Mouse (Mus musculus): ENCODE measurements around the gene Cacng6. TPM values are rescaled to one million over a fixed set of nuclear protein-coding genes. Genes with fewer than 3 reads are reported as not detected.

Cacng6 gene
- polyA plus RNA-seq, 1 experiment from 2014 or later, result 3.0 TPM

GRCm38 (mm10) chr7:3412036-3412435 lies 12.0 kb upstream of the Cacng6 start:
- Histone ChIP-seq H3K4me3 (replicated peaks; ENCODE audit: low read length) (peak overlapping the region; percentile 44), H3K4me2 (ENCODE audit: low read depth, low read length) (peak overlapping the region; percentile 62), H3K4me1 (ENCODE audit: control insufficient read depth, insufficient read depth, low read length) (peaks cover 9% of the 10 kb centered on the region), H3K27me3 (ENCODE audit: control insufficient read depth, insufficient read depth, low read length) (peaks cover 58% of the 10 kb centered on the region), H3K9ac (ENCODE audit: low read length) (no peak overlapping the region; the same call in 1 of the 2 replicates), H3K9me3 (replicated peaks; ENCODE audit: control insufficient read depth, low read length) (peaks cover 3% of the 10 kb centered on the region; the same call in 1 of the 2 replicates), H3K27ac (ENCODE audit: low read length) (no peak overlapping the region), H3K36me3 (ENCODE audit: control insufficient read depth, insufficient read depth, low read length) (no peaks in the 10 kb centered on the region)
- WGBS, result 2% methylated on average over 20 of the region's 20 CpGs
- no peak for ATAC-seq (ENCODE audit: insufficient read depth, low FRiP score)

DNA sequence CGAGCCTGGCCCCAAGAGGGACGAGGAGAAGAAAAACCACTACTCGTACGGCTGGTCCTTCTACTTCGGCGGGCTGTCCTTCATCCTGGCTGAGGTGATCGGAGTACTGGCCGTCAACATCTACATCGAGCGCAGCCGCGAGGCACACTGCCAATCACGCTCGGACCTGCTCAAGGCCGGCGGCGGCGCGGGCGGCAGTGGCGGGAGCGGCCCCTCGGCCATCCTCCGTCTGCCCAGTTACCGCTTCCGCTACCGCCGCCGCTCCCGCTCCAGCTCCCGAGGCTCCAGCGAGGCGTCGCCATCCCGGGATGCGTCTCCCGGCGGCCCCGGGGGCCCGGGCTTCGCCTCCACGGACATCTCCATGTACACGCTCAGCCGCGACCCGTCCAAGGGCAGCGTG lies 9.1 kb upstream of the Cacng6 start:
- WGBS, result under 1% methylated on average over 47 of the region's 47 CpGs
- ATAC-seq (ENCODE audit: insufficient read depth, low FRiP score), result peak; percentile 34; the same call in 1 of the 2 replicates
- Histone ChIP-seq H3K9ac (ENCODE audit: low read length) (peak overlapping the region; percentile 72), H3K27me3 (ENCODE audit: control insufficient read depth, insufficient read depth, low read length) (peaks cover 67% of the 10 kb centered on the region), H3K9me3 (replicated peaks; ENCODE audit: control insufficient read depth, low read length) (peaks cover 3% of the 10 kb centered on the region; the same call in 1 of the 2 replicates), H3K27ac (ENCODE audit: low read length) (no peak overlapping the region), H3K36me3 (ENCODE audit: control insufficient read depth, insufficient read depth, low read length) (no peaks in the 10 kb centered on the region), H3K4me2 (ENCODE audit: low read depth, low read length) (peak overlapping the region; percentile 99), H3K4me1 (ENCODE audit: control insufficient read depth, insufficient read depth, low read length) (peaks cover 9% of the 10 kb centered on the region), H3K4me3 (replicated peaks; ENCODE audit: low read length) (peak overlapping the region; percentile 55)

DNA sequence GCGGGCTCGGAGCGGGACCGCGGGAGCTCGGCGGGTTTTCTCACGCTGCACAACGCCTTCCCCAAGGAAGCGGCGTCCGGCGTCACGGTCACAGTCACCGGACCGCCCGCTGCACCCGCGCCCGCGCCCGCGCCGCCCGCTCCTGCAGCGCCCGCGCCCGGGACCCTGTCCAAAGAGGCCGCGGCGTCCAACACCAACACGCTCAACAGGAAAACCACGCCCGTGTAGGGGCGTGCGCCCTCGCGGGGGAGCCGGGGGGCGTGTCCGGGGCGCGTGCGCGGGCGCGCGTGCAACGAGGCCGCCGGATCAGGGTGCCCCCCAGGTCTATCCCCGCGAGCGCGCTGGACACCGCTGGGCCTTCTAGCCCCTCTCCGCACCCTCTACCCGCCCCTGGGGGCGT lies 8.6 kb upstream of the Cacng6 start:
- Histone ChIP-seq H3K4me2 (ENCODE audit: low read depth, low read length) (peak overlapping the region; percentile 99), H3K9me3 (replicated peaks; ENCODE audit: control insufficient read depth, low read length) (peaks cover 3% of the 10 kb centered on the region; the same call in 1 of the 2 replicates), H3K9ac (ENCODE audit: low read length) (peak overlapping the region; percentile 72), H3K4me3 (replicated peaks; ENCODE audit: low read length) (peak overlapping the region; percentile 55), H3K4me1 (ENCODE audit: control insufficient read depth, insufficient read depth, low read length) (peaks cover 9% of the 10 kb centered on the region), H3K27me3 (ENCODE audit: control insufficient read depth, insufficient read depth, low read length) (peaks cover 67% of the 10 kb centered on the region), H3K36me3 (ENCODE audit: control insufficient read depth, insufficient read depth, low read length) (no peaks in the 10 kb centered on the region), H3K27ac (ENCODE audit: low read length) (no peak overlapping the region)
- ATAC-seq (ENCODE audit: insufficient read depth, low FRiP score), result peak; percentile 31; the same call in 1 of the 2 replicates
- WGBS, result under 1% methylated on average over 56 of the region's 60 CpGs

DNA sequence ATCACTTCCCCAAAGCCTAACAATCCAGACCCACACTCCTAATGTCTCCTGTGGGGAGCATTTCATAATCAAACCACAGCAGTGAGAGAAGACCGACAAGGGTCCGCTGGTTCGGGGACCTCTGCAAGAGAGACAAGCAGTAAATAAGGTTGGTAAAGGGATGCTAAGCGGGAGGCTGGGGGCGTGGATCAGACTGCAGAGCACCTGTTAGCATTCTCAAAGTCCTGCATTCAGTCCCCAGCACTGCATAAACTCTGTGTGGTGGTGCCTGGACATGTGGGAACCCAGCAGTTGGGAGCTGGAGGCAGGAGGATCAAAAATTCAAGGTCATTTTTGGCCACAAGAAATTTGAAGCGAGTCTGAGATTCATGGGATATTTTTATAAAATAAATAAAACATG lies 4.1 kb upstream of the Cacng6 start:
- 40% methylated on average over 6 of the region's 6 CpGs for WGBS

DNA sequence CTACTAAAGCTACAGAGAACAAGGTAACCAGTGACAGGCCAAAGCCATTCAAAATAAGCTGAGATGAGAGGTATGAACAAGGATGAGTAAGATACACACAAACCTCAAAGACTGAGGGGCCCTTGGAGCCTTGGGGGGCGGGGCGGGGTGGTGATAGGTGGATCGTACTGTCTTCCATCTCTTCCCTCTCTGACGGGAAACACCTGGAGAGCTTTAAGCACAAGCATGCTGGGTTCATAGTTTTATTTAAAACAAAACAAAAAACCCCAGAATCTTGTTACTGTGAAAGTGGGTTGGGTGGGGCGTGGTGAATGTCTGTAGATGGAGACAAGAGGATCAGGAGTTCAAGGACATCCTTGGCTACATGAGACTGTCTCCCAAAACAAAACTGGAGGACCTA lies 3.5 kb upstream of the Cacng6 start:
- H3K4me2 ChIP-seq (ENCODE audit: low read depth, low read length), result no peak overlapping the region
- H3K4me3 ChIP-seq (replicated peaks; ENCODE audit: low read length), result no peak overlapping the region
- no peak overlapping the region for H3K9ac ChIP-seq (ENCODE audit: low read length)
- H3K36me3 ChIP-seq (ENCODE audit: control insufficient read depth, insufficient read depth, low read length), result no peaks in the 10 kb centered on the region
- peaks cover 56% of the 10 kb centered on the region for H3K27me3 ChIP-seq (ENCODE audit: control insufficient read depth, insufficient read depth, low read length)
- ATAC-seq (ENCODE audit: insufficient read depth, low FRiP score), result no peak
- peaks cover 3% of the 10 kb centered on the region; the same call in 1 of the 2 replicates for H3K9me3 ChIP-seq (replicated peaks; ENCODE audit: control insufficient read depth, low read length)
- H3K4me1 ChIP-seq (ENCODE audit: control insufficient read depth, insufficient read depth, low read length), result no peaks in the 10 kb centered on the region; the same call in 1 of the 2 replicates
- H3K27ac ChIP-seq (ENCODE audit: low read length), result no peak overlapping the region
- 37% methylated on average over 5 of the region's 5 CpGs for WGBS

More for the DNA sequence above, 4.1 kb upstream of the Cacng6 start:
- H3K9me3 ChIP-seq (replicated peaks; ENCODE audit: control insufficient read depth, low read length), result peaks cover 3% of the 10 kb centered on the region; the same call in 1 of the 2 replicates
- H3K9ac ChIP-seq (ENCODE audit: low read length), result no peak overlapping the region
- no peak overlapping the region for H3K27ac ChIP-seq (ENCODE audit: low read length)
- H3K4me1 ChIP-seq (ENCODE audit: control insufficient read depth, insufficient read depth, low read length), result no peaks in the 10 kb centered on the region; the same call in 1 of the 2 replicates
- no peaks in the 10 kb centered on the region for H3K36me3 ChIP-seq (ENCODE audit: control insufficient read depth, insufficient read depth, low read length)
- H3K4me2 ChIP-seq (ENCODE audit: low read depth, low read length), result no peak overlapping the region
- no peak for ATAC-seq (ENCODE audit: insufficient read depth, low FRiP score)
- no peak overlapping the region for H3K4me3 ChIP-seq (replicated peaks; ENCODE audit: low read length)
- H3K27me3 ChIP-seq (ENCODE audit: control insufficient read depth, insufficient read depth, low read length), result peaks cover 58% of the 10 kb centered on the region

DNA sequence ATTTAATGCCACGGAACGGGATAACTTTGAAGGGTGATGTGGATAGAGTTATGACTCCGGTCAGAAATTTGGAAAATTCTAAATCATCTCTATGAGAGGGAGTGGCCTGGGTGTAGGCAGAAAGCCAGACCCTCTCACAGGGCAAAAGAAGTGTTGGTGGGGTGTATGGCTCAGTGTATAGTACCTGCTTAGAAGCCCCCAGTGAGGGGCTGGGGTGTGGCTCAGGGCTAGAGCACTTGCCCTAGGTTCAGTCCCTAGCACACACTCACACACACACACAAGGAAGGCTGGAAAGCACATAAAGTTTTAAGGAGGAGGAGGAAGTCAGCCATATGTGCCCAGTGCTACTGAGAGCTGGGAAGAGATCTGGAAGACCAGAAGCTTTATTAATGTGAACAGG lies 2.7 kb upstream of the Cacng6 start:
- H3K9ac ChIP-seq (ENCODE audit: low read length), result no peak overlapping the region
- no peaks in the 10 kb centered on the region for H3K36me3 ChIP-seq (ENCODE audit: control insufficient read depth, insufficient read depth, low read length)
- no peaks in the 10 kb centered on the region for H3K4me1 ChIP-seq (ENCODE audit: control insufficient read depth, insufficient read depth, low read length)
- H3K27ac ChIP-seq (ENCODE audit: low read length), result no peak overlapping the region
- H3K27me3 ChIP-seq (ENCODE audit: control insufficient read depth, insufficient read depth, low read length), result peaks cover 48% of the 10 kb centered on the region
- peaks cover 1% of the 10 kb centered on the region; the same call in 1 of the 2 replicates for H3K9me3 ChIP-seq (replicated peaks; ENCODE audit: control insufficient read depth, low read length)
- 61% methylated on average over 3 of the region's 3 CpGs for WGBS
- H3K4me3 ChIP-seq (replicated peaks; ENCODE audit: low read length), result no peak overlapping the region
- H3K4me2 ChIP-seq (ENCODE audit: low read depth, low read length), result no peak overlapping the region
- no peak for ATAC-seq (ENCODE audit: insufficient read depth, low FRiP score)

- no peak overlapping the region for H3K4me2 ChIP-seq (ENCODE audit: low read depth, low read length)
- H3K27ac ChIP-seq (ENCODE audit: low read length), result no peak overlapping the region
- peaks cover 40% of the 10 kb centered on the region for H3K27me3 ChIP-seq (ENCODE audit: control insufficient read depth, insufficient read depth, low read length)
- H3K4me1 ChIP-seq (ENCODE audit: control insufficient read depth, insufficient read depth, low read length), result no peaks in the 10 kb centered on the region
- no peak for ATAC-seq (ENCODE audit: insufficient read depth, low FRiP score)
- H3K9ac ChIP-seq (ENCODE audit: low read length), result no peak overlapping the region
- WGBS, result 45% methylated on average over 7 of the region's 7 CpGs
- H3K36me3 ChIP-seq (ENCODE audit: control insufficient read depth, insufficient read depth, low read length), result no peaks in the 10 kb centered on the region
- no peak overlapping the region for H3K4me3 ChIP-seq (replicated peaks; ENCODE audit: low read length)
- H3K9me3 ChIP-seq (replicated peaks; ENCODE audit: control insufficient read depth, low read length), result no peaks in the 10 kb centered on the region
Measured at GRCm38 (mm10) chr7:3422051-3422450, 1.9 kb upstream of the Cacng6 start.

DNA sequence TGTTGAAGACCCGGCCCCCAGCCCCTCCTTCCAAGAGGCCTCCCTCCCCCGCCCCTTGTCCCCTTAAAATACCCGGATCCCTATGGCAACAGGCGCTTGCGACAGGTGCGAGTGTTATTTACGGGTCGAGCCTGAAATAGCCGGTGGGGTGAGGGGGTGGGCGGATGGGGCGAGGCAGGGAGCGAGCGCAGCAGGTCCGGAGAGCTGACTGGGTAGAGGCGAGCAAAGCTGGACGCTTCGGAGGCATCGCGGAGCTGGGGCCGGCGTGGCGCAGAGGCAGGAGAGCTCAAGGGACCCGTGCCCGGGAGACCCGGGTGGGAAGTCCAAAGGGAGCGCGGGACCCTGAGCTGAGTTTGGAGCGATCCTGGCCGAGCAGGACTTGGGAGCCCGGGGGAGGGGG lies 565 bp upstream of the Cacng6 start:
- Histone ChIP-seq H3K27ac (ENCODE audit: low read length) (no peak overlapping the region), H3K9me3 (replicated peaks; ENCODE audit: control insufficient read depth, low read length) (no peaks in the 10 kb centered on the region), H3K4me3 (replicated peaks; ENCODE audit: low read length) (peak overlapping the region; percentile 7; the same call in 1 of the 2 replicates), H3K9ac (ENCODE audit: low read length) (peak overlapping the region; percentile 40), H3K4me1 (ENCODE audit: control insufficient read depth, insufficient read depth, low read length) (no peaks in the 10 kb centered on the region), H3K4me2 (ENCODE audit: low read depth, low read length) (peak overlapping the region; percentile 31; the same call in 1 of the 2 replicates), H3K27me3 (ENCODE audit: control insufficient read depth, insufficient read depth, low read length) (peaks cover 31% of the 10 kb centered on the region), H3K36me3 (ENCODE audit: control insufficient read depth, insufficient read depth, low read length) (no peaks in the 10 kb centered on the region)
- no peak for ATAC-seq (ENCODE audit: insufficient read depth, low FRiP score)
- 2% methylated on average over 30 of the region's 30 CpGs for WGBS

DNA sequence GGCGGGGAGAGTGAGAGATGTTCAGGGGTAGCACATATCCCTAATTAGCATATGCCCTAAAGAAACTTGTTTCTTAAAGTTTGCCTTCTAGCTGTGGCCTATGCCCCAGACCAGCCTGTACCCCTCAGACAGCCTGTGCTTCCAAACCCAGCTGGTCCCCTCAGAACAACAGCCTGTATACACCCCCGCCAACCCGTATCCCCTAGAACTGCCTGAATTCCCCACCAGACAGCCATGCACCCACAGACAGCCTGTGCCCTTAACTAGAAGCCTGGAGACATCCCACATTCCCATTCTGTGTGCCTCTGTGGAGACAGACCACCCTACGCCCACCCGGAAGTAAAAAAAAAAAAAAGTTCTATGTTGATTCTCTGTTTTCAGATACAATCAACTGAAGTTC lies 1.1 kb downstream of the Cacng6 start:
- Histone ChIP-seq H3K9me3 (replicated peaks; ENCODE audit: control insufficient read depth, low read length) (no peaks in the 10 kb centered on the region), H3K27ac (ENCODE audit: low read length) (no peak overlapping the region), H3K27me3 (ENCODE audit: control insufficient read depth, insufficient read depth, low read length) (peaks cover 31% of the 10 kb centered on the region), H3K4me2 (ENCODE audit: low read depth, low read length) (no peak overlapping the region), H3K36me3 (ENCODE audit: control insufficient read depth, insufficient read depth, low read length) (no peaks in the 10 kb centered on the region), H3K4me3 (replicated peaks; ENCODE audit: low read length) (no peak overlapping the region), H3K9ac (ENCODE audit: low read length) (no peak overlapping the region), H3K4me1 (ENCODE audit: control insufficient read depth, insufficient read depth, low read length) (no peaks in the 10 kb centered on the region)
- WGBS, result 83% methylated on average over 5 of the region's 5 CpGs
- ATAC-seq (ENCODE audit: insufficient read depth, low FRiP score), result no peak
